Mouse (Mus musculus) gastrocnemius, postnatal 36 days (tissue): ENCODE measurements around the gene H2-T24. TPM values are rescaled to one million over a fixed set of nuclear protein-coding genes. Genes with fewer than 3 reads are reported as not detected.
"Not testable (repeated sequence)": the region's sequence is repeated elsewhere in the genome, so short reads cannot be mapped to it uniquely, and the experiment has no call there.

Source experiments
- DNase-seq, 2 experiments: peaks; one replicate each; pipeline ENCODE4 v3.0.0; 2022
- intact Hi-C: fragments of 180-260 bp; cut with DNase I; formaldehyde crosslinking; loops from one replicate; pipeline ENCODE4 v1.15.1; 2025
- total RNA-seq, 2 experiments: library from RNA; stranded (reverse); gene quantifications; 2 replicates each; pipeline ENCODE4 v1.2.3; 2021

H2-T24 gene
- total RNA-seq, 2 experiments from 2014 or later, result 0.84 to 2.1 TPM

DNA sequence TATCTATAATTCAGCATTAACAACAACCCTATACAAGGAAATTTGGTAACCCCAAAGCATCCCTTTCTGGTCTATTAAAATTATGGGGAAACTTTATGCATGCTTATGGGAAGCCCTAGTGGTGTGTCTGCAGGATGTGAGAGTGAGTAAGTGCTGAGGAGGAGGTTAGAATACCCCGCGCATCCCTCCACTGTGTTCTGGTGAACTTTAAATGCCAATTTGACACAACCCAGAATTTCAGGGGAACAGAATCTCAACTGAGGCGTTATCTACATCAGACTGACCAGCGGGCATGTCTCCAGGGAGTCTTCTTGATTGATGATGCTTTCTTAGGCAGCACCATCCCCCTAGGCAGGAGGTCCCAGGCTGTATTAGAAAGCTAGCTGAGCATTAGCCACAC lies 5.5 kb upstream of the H2-T24 start:
- intact Hi-C loops, result no loop called here
- DNase-seq, result no peak

DNA sequence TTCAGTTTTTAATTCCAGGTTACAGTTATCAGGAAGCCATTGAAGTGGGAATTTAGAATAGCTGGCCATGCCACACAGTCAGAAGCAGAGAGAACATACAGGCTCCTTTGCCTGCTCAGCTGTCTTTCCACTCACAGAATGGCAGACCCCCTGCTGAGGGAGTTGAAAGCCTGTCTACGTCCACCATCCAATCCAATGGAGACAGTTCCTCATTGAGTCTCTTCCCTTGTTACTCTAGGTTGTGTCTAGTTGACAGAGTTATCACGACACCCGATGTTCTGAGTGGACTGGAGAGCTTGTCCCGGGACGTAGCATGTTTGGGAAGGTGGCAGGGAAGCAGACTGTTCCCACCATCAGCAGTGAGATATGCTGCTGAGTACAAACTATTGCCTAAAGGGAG lies 4.8 kb upstream of the H2-T24 start:
- intact Hi-C loops, result no loop called here
- DNase-seq, result no peak

DNA sequence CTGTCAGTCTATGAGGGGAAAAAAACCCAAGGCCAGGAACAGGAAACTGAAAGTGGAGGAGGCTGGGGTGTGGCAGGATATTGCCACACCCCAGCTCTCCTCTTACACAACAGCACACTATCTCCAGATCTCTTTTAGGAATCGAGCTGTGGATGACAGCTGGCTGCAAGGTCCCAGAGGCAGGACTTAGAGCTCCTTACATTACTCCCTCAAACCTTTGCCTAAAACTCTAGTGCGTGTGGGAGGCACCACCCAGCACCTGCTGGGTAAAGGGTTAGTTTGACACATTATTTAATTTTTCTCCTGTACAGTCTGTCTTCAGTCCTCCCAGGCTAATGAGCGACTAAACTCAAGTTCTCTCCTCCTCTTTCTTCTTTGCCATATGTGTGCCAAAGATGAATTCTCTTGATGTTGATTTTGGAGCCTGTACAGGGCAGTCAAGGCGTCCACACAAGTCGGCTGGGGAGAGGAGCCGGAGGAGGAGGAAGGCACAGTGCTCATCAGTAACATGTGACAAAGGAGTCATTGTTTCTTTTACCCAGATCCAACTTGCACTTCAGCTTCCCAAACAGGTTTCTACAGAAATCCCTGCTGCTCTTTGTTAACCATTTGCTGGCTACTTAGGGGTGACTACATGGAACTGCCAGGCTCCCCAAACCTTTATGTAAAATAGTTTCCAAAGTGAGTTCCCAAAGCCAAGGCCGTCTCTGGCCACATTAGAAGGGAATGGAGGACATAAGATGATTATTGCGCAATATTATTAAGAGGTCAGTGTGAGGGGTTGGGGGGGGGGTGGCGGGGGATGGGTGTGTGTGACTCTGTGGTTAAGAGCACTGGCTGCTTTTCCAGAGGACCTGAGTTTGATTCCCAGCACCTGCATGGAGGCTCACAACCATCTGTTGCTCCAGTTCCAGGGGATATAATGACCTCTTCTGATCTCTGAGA lies 3.6 kb upstream of the H2-T24 start:
- intact Hi-C loops, result no loop called here
- DNase-seq, result no peak

- DNase-seq, result no peak
- intact Hi-C loops, result no loop called here
Measured at GRCm38 (mm10) chr17:36022922-36023321, 2.6 kb upstream of the H2-T24 start.

DNA sequence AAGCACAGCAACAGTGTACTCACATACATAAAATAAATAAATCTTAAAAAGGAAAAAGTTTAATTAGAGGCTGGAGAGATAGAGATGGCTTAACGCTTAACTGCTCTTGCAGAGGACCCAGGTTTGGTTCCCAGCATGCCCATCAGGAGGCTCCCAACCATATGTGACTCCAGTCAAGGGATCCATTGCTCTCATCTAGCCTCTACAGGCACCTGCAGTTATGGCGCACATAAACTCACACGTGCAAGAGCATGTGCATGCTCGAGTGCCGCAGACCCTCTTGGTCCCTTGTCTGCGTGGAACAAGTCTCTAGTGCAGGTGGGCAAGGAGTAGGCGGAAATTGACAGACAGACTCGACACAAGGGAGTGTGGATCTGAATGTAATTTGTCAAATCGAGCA lies 1.7 kb upstream of the H2-T24 start:
- intact Hi-C loops, result no loop called here
- no peak for DNase-seq

DNA sequence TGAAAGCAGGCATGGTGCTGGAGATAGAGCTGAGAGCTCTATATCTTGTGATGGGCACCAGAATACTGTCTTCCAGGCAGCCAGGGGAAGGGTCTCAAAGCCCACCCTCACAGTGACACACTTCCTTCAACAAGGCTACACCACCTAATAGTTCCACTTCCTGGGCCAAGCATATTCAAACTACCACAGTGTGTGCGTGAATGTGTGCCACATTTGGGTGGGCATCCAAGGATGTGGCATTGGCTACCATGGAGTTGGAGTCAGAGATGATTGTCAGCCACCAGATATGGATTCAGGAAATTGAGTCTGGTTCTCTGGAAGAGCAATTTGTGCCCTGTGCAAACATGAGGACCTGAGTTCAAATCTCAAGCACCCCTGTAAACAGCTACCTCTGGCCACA lies 949 bp upstream of the H2-T24 start:
- DNase-seq, result no peak
- intact Hi-C loops, result no loop called here

DNA sequence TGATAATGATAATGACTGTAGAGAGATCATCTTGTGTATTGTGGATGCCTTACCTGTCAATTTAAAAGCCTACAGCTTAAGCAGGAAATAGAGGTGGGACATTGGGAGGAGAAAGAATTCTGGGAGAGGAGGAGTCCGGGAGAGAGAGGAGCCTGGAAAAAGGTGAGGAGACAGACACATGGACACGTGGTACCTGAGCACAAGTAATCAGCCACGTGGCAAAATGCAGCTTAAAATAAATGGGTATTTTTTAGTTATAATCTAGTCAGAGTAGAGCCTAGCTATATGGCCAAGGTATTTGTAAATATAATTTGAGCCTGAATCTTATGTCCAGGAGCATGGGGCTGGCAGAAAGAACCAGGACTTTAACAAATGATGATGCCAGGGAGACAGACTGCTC lies 841 bp downstream of the H2-T24 start:
- no peak for DNase-seq
- intact Hi-C loops, result loop anchor here (1.0 kb wide), 1 partner anchor 10 kb away; no protein-coding TSS in a partner anchor

DNA sequence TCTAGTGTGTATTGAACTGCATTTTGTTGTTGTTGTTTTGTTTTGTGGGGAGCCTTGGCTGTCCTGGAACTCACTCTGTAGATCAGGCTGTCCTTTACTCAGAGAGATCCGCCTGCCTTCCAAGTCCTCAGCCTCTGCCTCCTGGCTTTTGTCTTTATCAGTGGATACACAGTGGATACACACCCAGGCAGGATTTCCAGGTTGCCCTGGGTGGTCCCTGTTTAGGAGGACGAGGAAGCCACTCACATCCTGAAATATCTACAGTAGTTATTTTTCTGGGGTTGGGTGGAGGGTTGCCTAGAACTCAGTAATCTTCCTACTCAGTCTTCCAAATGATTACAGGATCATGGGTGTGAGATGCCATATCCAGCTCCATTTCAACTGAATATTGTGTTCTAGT lies 1.4 kb downstream of the H2-T24 start:
- no peak for DNase-seq
- intact Hi-C loops, result loop anchor here (1.0 kb wide), 1 partner anchor 10 kb away; no protein-coding TSS in a partner anchor

DNA sequence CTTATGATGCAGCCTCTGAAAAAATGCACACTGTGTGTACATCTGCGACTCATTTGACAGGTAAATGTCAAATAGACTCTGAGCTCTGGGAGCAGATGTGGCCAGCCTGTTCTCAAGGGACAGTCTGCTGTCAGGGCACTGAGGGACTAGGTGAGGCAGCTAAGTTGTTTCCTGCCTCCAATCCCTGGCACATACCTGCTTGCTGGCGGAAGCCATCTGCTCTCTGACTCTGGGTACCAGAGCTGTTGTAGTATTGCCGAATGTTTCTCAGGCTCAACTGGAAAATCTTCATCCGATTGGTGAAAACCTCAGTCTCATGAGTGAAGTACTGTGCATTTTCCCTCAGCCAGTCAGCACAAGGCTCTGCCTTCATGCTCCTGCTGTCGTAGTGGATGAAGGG lies 3.3 kb downstream of the H2-T24 start:
- intact Hi-C loops, result no loop called here
- DNase-seq, result no peak

GRCm38 (mm10) chr17:36014977-36015376 lies 5.4 kb downstream of the H2-T24 start:
- intact Hi-C loops, result no loop called here
- DNase-seq, result no peak

- intact Hi-C loops, DNase-seq: not testable (repeated sequence)
Measured at GRCm38 (mm10) chr17:36004409-36004808, 16.0 kb downstream of the H2-T24 start.

- intact Hi-C loops, result no loop called here
- DNase-seq, result no peak
Measured at GRCm38 (mm10) chr17:36003331-36003730, 17.0 kb downstream of the H2-T24 start.

GRCm38 (mm10) chr17:36001966-36002365 lies 18.4 kb downstream of the H2-T24 start:
- intact Hi-C loops, result no loop called here

DNA sequence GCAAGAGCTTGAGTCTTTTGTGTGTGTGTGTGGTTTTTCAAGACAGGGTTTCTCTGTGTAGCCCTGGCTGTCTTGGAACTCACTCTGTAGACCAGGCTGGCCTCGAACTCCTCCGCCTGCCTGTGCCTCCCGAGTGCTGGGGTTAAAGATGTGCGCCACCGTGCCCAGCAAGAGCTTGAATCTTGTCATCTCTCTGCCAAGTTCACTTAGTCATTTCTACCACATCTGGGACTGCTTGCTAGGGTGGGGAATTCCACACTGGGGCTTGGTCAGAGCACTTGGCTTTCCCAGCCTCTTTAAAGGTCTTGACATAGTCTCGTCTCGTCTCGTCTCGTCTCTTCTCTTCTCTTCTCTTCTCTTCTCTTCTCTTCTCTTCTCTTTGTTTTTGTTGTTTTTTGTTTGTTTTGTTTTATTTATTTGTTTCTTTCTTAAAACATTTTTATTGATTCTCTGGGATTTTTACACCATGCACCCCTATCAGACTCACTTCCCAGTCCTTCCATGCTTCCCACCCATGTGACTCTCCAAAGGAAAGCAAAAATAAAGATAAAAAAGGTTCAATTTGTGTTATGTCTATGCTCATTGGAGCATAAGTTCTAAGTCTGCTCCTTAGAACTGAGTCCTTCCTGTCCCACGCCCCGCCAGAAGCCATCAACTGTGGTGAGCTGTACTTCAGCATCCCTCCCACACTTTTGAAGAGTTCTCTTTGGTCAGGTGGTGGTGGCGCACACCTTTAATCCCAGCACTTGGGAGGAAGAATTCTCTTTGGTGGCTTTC lies 19.1 kb downstream of the H2-T24 start:
- DNase-seq, result no peak
- intact Hi-C loops, result no loop called here

More at GRCm38 (mm10) chr17:36001966-36002365, 18.4 kb downstream of the H2-T24 start:
- DNase-seq, result no peak

GRCm38 (mm10) chr17:36000349-36000748 lies 20.0 kb downstream of the H2-T24 start:
- intact Hi-C loops, result no loop called here
- no peak for DNase-seq

GRCm38 (mm10) chr17:35999356-35999755 lies 21.0 kb downstream of the H2-T24 start:
- DNase-seq, result no peak
- intact Hi-C loops, result loop anchor here (5.0 kb wide), 1 partner anchor 118 kb away; no protein-coding TSS in a partner anchor

DNA sequence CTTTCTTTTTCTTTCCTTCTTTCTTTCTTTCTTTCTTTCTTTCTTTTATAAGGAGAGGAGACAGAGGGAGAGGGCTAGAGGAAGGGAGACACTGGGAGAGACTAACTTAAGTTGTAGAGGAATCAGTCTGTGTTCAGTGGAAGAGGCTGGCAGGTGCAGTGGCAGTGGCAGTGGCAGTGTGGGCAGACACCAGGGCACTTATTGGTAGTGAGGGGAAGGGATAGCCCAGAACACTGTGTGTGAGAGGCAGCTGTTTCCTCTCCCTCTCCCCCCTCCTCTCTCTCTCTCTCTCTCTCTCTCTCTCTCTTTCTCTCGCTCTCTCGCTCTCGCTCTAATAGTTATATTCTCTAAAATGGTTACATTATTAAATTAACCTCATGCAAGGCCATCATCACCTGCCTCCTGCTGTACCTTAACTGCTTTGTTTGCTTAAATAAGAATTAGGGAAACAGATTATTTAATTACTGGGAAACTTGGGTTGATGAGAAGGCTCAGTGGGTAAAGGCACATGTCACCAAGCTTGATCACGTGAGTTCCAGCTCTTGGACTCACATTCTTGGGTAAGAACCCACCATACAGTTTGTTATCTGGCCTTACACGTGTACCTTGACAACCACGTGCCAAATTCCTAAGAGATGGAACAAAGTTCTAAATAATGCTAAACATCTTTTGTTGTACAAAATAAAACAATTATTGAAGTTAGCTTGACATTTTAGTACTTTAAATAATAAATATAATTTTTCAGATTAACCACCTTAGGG lies 21.6 kb downstream of the H2-T24 start:
- intact Hi-C loops, result loop anchor here (5.0 kb wide), 1 partner anchor 119 kb away; no protein-coding TSS in a partner anchor
- no peak for DNase-seq

- no peak for DNase-seq
- intact Hi-C loops, result loop anchor here (1.0 to 5.0 kb wide), 2 partner anchors 39 to 119 kb away; no protein-coding TSS in a partner anchor
Measured at GRCm38 (mm10) chr17:35997713-35998510, 22.4 kb downstream of the H2-T24 start.

DNA sequence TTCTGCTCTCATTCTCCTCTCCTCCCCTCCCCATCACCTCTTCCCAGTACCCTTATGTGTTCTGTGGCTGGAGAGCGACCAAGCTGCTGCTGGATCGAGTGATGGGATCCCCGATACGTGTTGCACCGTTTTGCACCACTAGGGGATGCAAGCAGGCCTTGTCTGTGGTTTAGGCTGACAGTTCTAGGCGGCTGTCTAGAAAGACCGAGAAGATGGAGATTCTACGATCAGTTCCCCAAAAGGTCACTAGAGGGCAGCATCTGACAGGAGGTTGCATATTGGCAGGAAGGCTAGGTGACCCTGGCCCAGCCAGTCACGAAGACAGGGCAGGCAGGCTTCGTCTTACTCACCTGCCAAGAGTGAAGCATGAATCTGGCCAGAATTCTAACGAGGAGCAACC lies 23.4 kb downstream of the H2-T24 start:
- intact Hi-C loops, result loop anchor here (1.0 to 5.0 kb wide), 2 partner anchors 40 to 120 kb away; no protein-coding TSS in a partner anchor
- DNase-seq, result peak; percentile 84 to 94

GRCm38 (mm10) chr17:35994879-35995240 lies 25.5 kb downstream of the H2-T24 start:
- no peak for DNase-seq
- intact Hi-C loops, result loop anchor here (5.0 kb wide), 1 partner anchor 122 kb away; no protein-coding TSS in a partner anchor
